Mouse (Mus musculus): ENCODE measurements around the gene Gen1. TPM values are rescaled to one million over a fixed set of nuclear protein-coding genes. Genes with fewer than 3 reads are reported as not detected.

The Gen1 gene
- polyA plus RNA-seq, 1 experiment = 15.2 TPM

DNA sequence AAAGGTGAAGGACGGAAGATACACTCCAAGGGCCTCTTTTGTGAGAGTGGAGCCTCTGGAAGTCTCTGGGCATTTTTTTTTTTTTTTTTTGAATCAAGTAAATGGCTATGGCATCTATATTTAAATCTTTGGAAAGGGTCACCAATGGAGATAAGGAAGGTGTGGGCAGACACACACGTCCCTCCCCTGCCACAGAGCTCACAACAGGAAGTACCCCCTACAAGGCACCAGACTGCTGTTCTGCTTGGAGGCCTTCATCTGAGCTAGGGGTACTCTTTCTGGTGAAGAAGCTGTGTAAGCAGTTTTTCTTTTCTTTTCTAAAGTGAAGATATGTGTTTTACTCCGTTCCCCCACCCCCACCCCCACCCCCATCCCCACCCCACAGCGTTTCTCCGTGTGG lies 68.8 kb downstream of the Gen1 start:
- Histone ChIP-seq H3K27ac (ENCODE audit: insufficient read depth, low read length) (no peak overlapping the region), H3K4me3 (ENCODE audit: insufficient read depth, low read length) (no peak overlapping the region)
- TF ChIP-seq CTCF (IDR thresholded peaks at IDR 0.05; ENCODE audit: borderline replicate concordance, insufficient read depth, low read length) = no peak
- no peak for TF ChIP-seq POLR2A (IDR thresholded peaks at IDR 0.05; ENCODE audit: low read depth, low read length)

DNA sequence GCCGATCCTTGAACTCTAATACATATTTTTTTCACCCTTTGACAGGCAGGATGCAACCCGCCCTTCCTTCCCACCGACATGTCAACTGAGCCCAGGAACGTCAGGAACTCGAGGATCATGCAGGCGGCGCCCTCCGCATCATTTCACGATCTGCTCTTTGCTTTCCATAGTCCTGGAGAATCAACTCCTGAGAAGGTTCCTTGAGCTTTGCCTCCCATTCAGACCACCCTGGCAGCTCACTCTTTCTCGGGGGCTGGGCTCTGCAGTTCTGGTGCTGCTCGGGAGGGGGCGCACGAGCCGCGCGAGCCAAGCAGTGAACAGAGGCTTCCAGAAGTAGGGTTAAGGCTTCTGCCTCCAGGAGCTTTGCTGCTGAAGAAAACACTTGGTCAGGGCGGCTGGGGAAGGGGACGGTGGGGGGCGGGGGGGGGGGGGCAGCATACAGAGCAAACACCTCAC lies 69.4 kb downstream of the Gen1 start:
- H3K4me3 ChIP-seq (ENCODE audit: insufficient read depth, low read length) = no peak overlapping the region
- TF ChIP-seq POLR2A (IDR thresholded peaks at IDR 0.05; ENCODE audit: low read depth, low read length) = no peak
- peak; percentile 84 for TF ChIP-seq CTCF (IDR thresholded peaks at IDR 0.05; ENCODE audit: borderline replicate concordance, insufficient read depth, low read length)

More for the DNA sequence above, 68.8 kb downstream of the Gen1 start:
- H3K4me1 ChIP-seq (ENCODE audit: control insufficient read depth, insufficient read depth, low read length) = no peaks in the 10 kb centered on the region

DNA sequence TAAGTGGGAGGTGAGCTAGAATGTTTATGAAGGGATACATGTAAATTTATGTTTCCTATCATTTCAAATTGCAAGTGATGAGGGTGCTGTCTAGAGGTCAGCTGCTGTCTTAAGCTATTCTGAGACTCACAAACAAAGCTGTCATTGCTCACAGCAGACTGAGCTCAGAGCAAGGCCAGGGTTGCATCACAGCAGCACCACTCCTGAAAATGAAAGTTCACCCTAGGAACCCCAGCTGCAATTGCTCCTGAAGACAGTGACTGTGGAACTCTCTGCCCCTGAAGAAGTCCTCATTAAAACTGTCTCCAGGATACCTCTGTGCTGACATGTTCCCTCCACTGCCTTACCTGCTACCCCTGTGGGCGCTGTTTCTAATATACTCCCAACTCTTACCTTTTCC lies 70.6 kb downstream of the Gen1 start:
- no peak for TF ChIP-seq CTCF (IDR thresholded peaks at IDR 0.05; ENCODE audit: borderline replicate concordance, insufficient read depth, low read length)
- TF ChIP-seq POLR2A (IDR thresholded peaks at IDR 0.05; ENCODE audit: low read depth, low read length) = no peak
- H3K4me3 ChIP-seq (ENCODE audit: insufficient read depth, low read length) = no peak overlapping the region
- H3K27ac ChIP-seq (ENCODE audit: insufficient read depth, low read length) = no peak overlapping the region
- H3K4me1 ChIP-seq (ENCODE audit: control insufficient read depth, insufficient read depth, low read length) = no peaks in the 10 kb centered on the region

More for the DNA sequence above, 69.4 kb downstream of the Gen1 start:
- H3K4me1 ChIP-seq (ENCODE audit: control insufficient read depth, insufficient read depth, low read length) = no peaks in the 10 kb centered on the region
- H3K27ac ChIP-seq (ENCODE audit: insufficient read depth, low read length) = no peak overlapping the region

Other genes with a start within 250 kb of the Gen1 start
- 0.55 and 2.8 TPM in 2 replicates for gene Kcns3, start 114.7 kb downstream of the Gen1 start, polyA plus RNA-seq (2011; ENCODE audit: insufficient read length, low read depth, missing spikeins)
- gene Msgn1, start 56.8 kb downstream of the Gen1 start, polyA plus RNA-seq (2011; ENCODE audit: insufficient read length, low read depth, missing spikeins) = not detected in 2 replicates
- 136 and 163 TPM in 2 replicates for gene Smc6, start 85 bp upstream of the Gen1 start, polyA plus RNA-seq (2011; ENCODE audit: insufficient read length, low read depth, missing spikeins)
- gene Vsnl1, start 170.8 kb upstream of the Gen1 start, polyA plus RNA-seq (2011; ENCODE audit: insufficient read length, low read depth, missing spikeins) = 1.9 TPM in 1 of 2 replicates, not detected in the other
- gene Rad51ap2, start 190.3 kb upstream of the Gen1 start, polyA plus RNA-seq (2011; ENCODE audit: insufficient read length, low read depth, missing spikeins) = 0.15 and 0.37 TPM in 2 replicates

Measured in embryonic fibroblast, embryonic 13.5 days (primary cell).